Mouse (Mus musculus): ENCODE measurements around the gene Sorcs1.

DNA sequence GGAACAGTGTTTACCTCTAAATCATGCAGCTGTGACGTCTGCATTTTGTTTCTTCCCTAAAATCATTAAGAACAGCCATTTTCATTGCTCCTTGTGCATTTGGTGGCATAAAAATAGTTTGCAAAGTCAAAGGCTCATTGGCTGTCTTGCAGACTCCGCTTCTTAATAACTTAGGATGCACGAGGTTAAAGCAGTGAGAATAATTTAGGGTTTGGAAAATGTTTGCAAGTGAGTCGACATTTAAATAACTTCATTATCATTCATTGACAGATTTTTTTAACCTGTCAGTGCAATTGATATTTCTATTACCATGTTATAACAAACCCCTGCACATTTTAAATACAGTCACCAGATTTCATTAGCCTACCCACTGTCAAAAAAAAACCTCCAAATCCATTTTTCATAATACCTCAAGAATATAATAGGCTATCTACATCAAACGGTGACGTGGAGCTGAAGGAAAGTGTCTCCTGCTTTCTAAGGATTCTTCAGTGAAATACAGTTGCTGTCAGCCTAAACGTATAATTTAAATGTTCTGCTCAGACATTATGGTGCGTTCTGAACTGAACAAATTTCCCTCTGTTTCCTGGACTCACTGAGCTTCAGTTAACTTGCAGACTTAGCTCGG is 288.4 kb downstream of the Sorcs1 start:
- no peak for TF ChIP-seq CTCF (IDR thresholded peaks at IDR 0.05; ENCODE audit: low read depth, low read length)
- no peak for TF ChIP-seq EP300 (IDR thresholded peaks at IDR 0.05; ENCODE audit: insufficient read depth, low read depth, low read length)
- no peak for TF ChIP-seq POLR2A (IDR thresholded peaks at IDR 0.05; ENCODE audit: insufficient read depth, low read length)
